Mouse (Mus musculus): ENCODE data around the gene Gm21693.
"Not testable (repeated sequence)": the region's sequence is repeated elsewhere in the genome, so short reads cannot be mapped to it uniquely, and the experiment has no call there.

Gm21693 gene

DNA sequence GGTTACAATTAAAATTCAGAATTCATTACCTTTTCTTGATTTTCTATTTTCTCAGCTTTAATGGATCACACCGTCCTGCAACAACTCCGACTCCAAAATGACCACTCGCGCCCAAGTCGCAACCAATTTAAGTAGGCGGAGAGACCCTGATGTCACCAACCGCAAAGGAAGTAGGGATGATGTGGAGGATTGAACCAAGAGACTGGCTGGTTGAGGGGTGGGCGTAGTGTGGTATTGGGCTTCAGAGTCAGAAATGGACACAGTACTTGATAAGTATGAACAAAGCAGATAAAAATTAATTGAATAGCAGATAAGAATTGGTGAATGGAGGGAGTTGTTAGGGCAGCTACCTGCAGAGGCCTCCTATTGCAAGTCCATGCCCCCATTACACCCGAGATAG is at the start of gene Gm21693:
Gene Gm21693 (minus strand): TSS at position 101 of the 400 bp plus-strand sequence.
- DNase-seq (ENCODE audit: low read depth, low spot score), result not testable (repeated sequence)

DNA sequence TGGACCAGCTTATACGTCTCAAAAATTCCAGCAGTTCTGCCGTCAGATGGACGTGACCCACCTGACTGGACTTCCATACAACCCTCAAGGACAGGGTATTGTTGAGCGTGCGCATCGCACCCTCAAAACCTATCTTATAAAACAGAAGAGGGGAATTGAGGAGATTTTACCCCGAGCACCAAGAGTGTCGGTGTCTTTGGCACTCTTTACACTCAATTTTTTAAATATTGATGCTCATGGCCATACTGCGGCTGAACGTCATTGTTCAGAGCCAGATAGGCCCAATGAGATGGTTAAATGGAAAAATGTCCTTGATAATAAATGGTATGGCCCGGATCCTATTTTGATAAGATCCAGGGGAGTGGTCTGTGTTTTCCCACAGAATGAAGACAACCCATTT is 4.5 kb downstream of the Gm21693 start:
- not testable (repeated sequence) for DNase-seq (ENCODE audit: low read depth, low spot score)

DNA sequence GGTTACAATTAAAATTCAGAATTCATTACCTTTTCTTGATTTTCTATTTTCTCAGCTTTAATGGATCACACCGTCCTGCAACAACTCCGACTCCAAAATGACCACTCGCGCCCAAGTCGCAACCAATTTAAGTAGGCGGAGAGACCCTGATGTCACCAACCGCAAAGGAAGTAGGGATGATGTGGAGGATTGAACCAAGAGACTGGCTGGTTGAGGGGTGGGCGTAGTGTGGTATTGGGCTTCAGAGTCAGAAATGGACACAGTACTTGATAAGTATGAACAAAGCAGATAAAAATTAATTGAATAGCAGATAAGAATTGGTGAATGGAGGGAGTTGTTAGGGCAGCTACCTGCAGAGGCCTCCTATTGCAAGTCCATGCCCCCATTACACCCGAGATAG is 38.8 kb downstream of the Gm21693 start, which contains the start of gene Gm21677:
Gene Gm21677 (minus strand): TSS at position 101 of the 400 bp plus-strand sequence.
- DNase-seq (ENCODE audit: low read depth, low spot score), result not testable (repeated sequence)
